Mouse (Mus musculus) WW6 (cell line): ENCODE measurements around the gene Shisal2a.
"Not testable (repeated sequence)": the region's sequence is repeated elsewhere in the genome, so short reads cannot be mapped to it uniquely, and the experiment has no call there.

Experiments used
- DNase-seq: peaks from one replicate; pipeline ENCODE4 v3.0.0-alpha.2; 2013; ENCODE audit warnings: low read depth, low spot score

Shisal2a gene

DNA sequence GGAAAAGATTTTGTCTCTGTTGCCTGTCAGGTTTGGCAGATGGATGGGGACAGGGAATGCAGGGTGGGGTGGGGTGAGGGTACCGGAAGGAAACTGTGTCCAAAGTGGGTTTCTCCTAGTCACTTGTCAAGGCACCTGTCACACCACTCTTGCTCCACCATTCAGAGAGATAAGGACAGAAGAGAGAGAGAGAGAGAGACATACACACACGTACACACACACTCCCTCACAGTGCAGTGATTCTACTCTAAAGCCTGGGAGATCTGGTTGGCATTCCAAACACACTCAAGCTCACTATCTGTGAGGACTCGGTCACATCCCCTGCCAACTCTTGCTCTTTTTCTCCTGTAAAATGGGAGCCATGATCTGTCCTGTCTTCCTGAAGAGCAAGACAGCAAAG lies 11.0 kb downstream of the Shisal2a start:
- no peak for DNase-seq

DNA sequence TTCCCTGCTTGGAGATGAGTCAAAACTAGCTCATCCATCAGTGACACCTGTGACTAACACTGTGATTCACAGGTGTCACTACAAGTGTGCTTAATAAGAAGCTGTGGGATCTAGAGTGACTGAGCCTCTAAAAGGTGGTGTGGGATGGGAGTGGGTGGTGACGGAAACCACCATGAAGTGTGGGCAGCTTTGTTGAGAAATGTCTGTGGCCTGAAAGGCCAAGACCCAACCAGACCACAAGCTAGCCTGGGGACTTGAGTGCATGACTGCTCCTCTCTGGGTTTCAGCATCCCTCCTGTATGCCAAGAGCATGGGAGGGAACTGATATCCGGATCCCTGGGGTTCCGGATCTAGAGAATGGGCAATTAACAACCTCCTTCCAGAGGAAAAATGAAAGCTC lies 11.7 kb downstream of the Shisal2a start:
- no peak for DNase-seq

DNA sequence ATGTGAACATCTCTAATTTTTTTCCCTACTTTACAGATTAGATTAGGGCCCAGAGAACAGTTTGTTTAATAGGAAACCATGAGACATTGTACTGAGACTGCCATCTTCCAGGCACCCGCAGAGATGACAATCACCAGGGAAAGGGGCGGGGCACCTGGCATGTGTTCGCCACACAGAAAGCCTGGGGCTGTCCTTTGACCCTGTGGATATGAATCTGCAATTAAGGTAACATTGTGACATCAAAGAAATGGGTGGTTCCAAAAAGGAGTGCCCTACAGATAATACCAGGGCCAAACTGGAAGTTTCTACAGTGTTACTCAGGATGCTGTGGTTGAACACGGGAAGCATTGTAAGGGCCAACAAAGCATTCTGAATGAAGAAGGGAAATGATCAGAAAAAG lies 12.7 kb downstream of the Shisal2a start:
- DNase-seq, result no peak

DNA sequence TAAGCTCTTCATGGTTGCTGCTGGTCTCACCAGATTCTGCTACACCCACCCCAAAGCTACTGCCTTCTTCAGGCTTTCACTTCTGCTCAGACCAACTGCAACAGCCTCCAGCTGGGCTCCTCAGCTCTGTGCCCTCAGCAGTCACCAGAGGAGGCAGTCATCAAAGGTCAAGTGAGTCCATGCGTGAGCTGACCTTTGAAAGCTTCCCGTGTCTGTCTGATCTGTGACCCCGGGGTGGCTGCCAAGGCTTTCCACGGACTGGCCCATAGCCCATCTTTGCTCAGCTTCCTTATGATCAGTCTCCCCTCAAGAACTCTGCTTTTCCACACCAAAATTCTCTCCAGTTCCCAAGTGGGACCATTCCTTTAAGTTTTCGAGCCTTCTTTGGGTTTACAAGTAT lies 13.9 kb downstream of the Shisal2a start:
- DNase-seq, result no peak

DNA sequence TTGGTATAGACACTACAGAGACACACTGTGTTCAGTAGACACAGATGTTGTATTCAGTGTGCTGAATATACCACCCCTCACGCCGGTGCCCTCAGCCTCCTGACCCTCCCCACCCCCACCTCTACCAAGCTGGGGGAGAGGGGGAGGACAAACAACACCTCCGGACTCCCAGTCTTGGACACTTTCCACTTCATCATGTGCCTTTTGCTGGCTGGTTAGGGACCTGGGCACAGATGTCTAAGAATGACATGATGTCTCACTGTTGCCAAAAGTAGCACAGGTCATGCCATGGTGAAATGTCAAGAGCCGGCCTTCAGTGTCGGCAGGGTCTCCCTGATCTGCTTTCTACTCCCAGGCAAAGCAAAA lies 19.1 kb downstream of the Shisal2a start:
- DNase-seq, result no peak

DNA sequence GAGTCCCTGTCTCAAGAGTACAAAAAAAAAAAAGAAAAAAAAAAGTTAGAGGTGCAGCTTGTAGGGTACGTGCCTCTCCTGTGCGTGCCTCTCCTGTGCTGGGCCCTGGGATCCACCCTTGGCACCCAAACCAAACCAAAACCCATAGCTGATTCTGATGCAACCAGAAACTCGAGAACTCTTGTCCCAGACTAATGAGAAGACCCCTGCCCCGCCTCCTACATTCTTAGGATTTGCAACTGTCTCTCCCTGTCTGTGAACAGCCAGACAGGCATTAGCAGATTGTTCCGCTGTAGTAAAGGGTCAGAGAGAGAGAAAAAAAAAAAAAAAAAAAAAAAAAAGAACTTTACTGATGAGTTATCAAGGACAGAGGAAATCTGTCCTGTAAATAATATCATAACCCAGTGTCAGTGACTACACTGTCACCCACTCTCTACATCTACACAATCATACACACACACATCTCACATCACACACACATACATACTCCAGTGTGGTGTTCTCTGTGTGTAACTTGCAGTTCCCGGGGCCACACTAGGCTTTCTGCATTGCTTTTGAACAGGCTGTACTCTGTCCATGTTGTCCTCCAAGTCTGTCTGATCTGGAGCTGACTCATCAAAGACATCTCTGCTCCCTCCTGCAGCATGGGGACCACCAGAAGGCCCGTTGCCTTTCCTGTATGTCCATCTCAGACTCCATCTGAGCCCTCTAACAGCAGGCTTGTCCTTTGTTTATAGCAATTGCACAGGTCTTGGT lies 19.6 kb downstream of the Shisal2a start:
- DNase-seq, result no peak

DNA sequence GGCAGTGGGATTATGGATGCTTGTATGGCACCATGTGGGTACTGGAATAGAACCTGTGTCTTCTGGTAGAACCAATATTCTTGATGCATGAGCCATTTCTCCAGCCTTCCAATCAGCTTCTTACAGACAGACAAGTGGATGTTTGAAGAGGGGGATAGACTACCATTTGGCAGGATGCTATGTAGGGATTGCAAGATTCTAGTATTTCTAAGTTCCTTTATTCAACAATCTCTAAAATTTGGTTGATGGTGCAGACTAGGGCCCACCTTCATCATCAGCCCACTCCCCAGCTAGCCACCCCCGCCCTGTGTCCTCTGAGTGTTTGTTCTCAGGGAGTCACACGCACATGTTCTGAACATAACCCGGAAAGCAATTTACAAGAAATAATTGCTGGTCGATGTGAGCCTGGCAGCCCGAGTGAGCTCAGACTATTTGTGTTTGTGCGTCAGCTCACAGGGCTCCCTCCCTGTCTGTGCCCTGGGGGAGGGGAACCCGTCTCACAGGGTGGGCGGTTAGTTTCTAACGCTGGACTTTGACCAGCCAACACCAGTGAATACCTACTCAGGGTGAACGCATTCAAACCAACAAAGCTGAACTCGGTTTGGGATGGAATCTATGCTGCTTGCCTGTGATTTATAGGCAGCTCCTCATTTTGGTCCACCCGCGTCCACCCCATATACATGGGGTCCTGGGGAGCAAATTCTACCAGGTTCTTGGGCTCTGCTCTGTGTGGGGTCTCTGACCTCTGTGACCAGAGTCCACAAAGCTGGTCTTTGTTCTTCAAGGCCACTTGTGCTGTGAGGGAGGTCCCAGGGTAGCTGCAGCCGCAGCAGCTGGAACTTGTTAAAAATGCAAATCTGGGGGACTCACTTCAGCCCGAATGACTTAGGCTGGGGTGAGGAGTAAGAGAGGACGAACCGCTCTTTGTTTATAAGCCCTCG lies 20.6 kb downstream of the Shisal2a start:
- DNase-seq, result no peak

DNA sequence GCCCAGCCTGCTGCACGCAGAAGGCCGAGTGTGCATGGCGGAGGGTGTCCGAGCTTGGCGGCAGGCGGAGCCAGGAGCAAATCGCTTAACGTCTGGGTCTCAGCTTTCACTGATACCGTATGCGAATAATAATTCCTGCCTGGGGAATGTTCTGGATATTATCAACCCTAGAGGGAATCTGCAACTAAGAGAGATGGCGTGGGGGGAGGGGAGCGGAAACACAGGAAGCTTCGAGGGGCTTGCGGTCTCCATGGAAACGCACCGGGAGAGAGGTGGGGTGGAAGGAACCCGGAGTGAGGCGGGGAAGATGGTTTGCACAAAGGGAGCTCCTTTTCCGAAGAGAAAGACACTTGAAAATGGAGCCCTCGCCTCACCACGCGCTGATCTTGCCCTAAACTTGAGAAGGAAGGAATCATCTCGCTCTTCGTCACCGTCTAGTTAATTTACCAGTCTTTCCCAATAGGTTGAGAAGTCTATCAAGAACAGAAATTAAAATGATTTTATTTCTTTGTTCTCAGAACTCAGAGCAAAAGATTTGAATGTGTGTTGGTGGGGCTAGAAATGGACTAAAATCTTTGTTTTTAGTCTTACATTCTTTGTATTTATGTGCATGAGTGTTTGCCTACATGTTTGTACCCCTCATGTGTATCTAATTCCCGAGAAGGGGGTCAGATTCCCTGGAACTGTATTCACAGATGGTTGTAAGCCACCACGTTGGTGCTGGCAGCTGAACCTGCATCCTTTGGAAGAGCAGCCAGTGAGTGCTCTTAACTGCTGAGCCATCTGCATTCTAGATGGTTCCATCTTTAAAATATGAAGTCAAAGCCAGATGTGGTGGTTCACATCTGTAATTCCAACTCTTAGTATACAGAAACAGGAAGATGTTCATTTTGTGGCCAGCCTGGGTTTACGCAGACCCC lies 22.8 kb downstream of the Shisal2a start:
- peak; percentile 34 for DNase-seq

DNA sequence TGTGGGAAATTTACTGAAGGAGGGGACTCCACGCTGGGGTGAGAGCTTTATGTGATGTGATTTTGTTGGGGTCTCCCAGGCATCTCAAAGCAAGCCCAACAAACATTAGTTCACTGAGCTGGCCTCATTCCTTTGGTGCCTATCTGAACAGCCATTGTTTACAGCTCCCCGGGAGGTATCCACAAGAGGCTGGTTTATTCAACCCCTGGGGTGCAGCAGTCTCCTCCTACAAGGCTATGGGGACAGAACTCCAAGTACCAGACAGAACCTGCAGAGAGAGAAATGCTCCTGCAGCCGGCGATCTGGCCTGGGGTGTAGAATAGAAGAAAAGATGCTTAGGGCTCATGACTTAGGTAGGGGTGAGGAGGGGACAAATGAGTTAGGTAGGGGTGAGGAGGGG lies 24.7 kb downstream of the Shisal2a start:
- DNase-seq, result no peak

DNA sequence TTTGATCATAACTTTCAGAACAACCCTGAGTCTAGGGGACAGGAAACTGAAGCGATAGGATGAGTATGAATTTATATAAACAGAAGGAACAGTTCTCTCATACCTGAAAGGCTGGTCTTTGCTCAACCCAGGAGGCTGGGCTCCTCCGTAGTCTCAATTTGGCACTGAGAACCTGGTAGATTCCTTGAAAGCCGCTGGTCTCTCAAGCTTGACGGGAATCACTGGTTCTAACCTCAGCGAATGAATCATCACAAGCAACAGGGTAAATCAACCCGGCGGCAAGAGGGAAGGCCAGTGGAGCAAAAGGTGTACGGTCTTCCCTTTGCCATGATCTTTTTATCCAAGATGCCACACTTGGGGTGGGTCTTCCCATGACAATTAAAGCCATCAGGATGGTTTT lies 25.7 kb downstream of the Shisal2a start:
- no peak for DNase-seq

DNA sequence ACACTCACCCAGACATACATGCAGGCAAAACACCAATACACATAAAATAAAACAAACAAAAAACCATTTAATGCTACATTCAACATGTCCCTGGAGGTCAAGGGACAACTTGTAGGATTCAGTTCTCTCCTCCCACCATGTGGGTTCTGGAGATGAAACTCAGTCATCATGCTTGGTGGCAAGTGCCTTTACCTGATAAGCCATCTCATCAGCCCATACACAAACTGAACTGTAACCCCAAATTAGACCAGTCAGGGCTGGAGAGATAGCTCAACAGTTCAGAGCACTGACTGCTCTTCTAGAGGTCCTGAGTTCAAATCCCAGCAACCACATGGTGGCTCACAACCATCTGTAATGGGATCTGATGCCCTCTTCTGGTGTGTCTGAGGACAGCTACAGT lies 29.6 kb downstream of the Shisal2a start:
- not testable (repeated sequence) for DNase-seq

DNA sequence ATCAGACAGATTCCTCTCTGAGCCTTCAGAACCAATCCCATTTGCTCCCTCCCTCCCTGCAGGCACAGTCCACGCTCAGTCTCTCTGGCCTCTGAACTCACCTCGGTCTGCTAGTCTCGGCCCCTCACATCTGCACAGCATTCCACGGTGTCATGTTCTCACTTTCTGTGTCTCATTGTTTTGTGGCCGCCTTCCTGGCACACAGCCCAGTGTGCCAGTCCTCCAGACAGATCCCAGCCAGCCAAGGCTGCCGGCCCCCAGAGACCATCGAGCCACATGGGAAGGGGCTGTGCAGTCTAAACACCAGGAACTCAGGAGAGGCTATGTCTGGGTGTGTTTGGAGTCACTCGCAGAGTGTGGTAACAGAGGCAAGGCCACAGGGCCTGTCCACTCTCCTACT lies 32.3 kb downstream of the Shisal2a start:
- no peak for DNase-seq

DNA sequence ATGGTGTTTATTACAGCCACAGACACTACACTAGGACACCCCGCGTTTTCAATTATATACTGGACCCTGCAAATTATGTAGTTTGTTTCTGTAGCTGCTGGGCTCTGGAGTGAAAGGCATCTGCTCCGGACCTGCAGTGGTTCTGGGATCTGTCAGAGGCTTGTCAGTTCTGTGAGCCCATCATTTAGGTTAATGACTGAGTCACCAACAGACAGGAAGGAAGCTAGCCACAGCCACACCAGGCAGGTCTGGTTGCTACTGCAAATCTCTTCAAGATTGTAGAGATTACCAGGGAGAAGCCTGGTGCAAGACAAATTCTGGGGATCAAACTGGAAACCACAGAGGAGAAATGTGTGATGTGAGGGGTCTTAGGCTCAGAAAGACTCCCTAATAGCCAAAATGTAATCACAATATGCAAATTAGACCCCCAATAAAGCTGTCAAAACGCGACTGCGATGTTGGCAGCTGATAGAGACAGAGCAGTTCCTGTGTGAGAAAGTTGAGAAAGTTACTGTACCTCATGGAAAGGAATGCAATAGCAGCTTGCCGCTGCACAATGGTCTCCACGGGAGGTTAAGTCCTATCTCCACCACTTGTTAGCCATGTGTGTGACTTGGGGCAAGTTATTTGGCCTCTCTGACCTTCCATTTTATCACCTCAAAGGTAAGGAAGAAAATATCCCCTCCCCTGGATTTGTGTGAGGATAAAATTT lies 33.2 kb downstream of the Shisal2a start:
- no peak for DNase-seq

DNA sequence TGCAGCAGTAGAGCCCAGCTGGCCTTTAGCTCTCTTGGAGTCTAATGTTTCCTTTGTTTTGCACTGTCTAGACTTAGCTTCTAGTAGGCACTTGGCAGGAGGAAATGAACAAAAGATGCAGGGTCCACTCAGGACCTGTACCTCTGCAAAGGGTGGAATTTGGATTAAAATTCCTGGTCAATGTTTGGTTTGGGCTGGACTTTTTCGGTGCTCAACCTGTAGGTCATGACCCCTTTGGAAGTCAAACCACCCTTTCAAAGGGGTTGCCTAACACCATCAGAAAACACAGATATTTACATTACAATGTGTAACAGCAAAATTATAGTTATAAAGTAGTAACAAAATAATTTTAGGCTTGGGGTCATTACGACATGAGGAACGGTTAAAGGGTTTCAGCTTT lies 34.1 kb downstream of the Shisal2a start:
- no peak for DNase-seq

DNA sequence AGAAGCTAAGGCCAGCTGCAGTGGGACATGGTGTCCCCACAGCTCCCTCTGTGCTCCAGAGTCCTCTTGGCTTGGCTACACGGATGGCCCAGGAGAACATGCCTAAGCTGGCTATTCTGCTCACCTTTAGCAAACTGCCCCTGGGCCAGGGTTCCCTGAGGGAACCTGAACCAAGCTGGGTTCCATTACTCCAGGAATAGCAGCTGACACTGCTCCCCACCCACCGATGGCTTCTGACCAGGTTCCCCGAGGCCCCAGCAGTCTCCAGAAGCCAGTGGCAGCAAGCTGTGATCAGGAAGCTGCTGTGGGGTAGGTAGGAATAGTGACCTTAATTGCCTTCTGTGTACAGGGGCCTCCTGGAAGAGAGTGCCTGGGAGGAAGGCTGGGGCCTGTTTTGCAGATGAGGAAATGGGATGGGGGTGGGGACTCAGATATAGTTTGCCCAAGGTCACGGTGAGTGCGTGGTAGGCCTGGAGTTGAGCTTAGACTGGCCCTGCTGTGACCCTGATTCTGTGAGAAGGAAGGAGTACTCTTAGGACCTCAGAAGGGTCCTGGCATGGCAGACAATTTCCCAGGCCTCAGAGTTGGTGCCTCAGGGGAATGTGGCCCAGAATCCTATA lies 34.8 kb downstream of the Shisal2a start:
- DNase-seq, result no peak

DNA sequence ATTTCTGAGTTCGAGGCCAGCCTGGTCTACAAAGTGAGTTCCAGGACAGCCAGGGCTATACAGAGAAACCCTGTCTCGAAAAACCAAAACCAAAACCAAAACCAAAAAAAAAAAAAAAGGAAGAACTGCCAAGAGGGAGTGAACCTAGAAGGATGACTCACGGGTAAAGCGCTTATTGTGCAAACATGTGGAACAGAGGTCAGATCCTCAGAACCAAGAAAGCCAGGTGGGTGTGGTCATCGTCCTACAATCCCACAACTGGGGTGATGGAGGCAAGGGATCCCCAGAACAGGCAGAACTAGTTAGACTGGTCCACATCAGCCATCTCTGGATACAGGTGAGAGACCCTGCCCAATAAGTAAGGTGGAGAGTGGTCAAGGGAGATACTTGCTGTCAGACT lies 36.0 kb downstream of the Shisal2a start:
- no peak for DNase-seq

DNA sequence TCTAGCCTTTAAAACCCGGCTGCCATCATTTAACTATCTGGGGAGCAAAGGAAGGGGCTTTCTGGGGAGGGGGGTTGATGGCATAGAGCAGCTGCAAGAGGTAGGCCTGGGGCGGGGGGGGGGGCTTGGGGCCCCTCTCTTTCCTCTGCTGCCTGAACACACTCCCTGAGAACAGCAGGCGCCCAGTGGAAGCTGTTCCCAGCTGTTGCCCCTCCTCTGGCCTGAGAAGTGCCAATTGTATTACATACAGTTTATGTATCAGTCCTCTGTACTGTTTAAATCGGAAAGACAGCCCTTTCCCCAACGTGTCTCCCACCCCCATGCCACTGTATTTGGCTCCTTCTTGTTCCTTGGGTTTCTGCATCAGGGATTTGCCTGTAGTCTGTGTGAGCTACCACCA lies 37.3 kb downstream of the Shisal2a start:
- DNase-seq, result no peak

DNA sequence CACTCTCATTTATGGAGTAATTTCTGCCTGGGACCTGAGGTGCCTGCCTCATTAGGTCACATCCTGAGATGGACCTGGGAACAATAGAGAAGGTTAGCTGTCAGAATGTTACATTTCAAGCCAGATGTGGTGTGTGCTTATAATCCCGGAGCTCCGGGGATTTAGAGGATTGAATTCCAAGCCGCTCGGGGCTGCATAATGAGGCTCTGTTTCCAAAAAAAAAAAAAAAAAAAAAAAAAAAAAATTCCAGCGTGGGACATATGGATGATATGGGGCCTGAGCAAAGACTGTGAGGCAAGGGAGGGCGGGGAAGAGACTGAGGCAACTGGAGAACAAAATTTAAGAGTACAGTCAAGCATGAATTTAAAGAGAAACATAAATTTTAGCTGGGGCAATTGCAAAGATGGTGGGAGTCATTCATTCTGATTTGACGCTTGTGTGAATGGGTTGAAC lies 38.5 kb downstream of the Shisal2a start:
- DNase-seq, result no peak

DNA sequence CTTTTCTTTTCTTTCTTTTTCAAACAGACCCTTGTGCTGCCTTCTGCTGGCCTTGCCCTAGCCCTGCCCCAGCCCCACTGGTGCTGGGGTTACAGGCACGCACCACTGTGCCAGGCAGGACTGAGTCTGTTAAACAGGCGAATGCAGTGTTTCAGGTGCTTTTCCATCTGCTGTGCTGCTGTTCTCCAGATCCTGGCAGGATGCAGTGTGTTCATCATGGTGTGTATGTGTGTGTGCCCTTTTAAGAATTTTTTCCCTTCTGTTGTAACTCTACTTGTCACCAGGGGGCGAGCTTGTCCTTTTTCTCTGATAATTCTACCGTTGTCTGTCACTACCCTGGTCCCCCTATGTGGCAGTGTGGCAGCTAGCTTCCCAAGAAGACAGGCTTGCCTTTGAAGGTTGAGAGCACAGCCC lies 43.9 kb downstream of the Shisal2a start:
- DNase-seq, result no peak

DNA sequence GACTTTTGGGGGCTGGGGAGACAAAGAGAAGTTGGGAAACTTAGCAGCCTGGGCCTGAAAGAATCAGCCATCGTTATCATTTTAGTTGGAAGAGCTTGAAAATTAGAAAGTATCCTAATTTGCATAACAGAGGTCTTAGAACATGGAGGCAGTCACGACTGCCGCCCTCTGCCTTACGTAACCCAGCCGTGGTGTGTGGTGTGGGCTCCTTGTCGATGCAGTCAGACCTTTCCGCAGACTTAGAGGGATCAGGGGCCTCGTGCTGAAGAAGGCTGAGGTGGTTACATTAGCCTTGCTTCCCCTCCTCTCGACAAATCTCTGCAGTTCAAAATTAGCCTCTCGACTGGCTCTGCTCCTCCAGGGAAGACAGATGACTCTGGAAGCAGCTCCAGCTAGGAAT lies 44.3 kb downstream of the Shisal2a start:
- DNase-seq, result no peak

DNA sequence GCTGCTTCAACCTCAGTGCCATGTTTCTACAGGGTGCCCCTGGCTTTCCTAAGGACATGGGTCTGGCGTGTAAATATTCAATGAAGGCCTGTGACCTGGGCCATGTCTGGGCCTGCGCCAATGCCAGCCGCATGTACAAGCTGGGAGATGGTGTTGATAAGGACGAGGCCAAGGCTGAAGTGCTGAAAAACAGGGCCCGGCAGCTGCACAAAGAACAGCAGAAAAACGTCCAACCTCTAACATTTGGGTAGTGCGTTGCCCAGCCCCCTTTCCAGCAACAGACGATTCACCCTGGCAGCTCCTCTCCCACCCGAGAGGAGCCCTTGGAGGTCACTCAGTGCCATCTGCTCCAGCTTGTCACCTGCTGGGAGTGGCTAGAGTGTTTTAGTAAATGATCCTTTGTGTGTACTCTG lies 44.8 kb downstream of the Shisal2a start:
- no peak for DNase-seq
